Mouse (Mus musculus) C2C12 (cell line): ENCODE data around the gene Fam166a. TPM values are rescaled to one million over a fixed set of nuclear protein-coding genes. Genes with fewer than 3 reads are reported as not detected.
A peak's percentile ranks its signal among the peaks of the same experiment; 100 is the strongest.

Experiments used
- H3K27me3 ChIP-seq: one replicate; pipeline ENCODE4 v1.6.1; 2011; ENCODE audit not compliant: control insufficient read depth, insufficient read depth, insufficient read length
- H3K36me3 ChIP-seq: one replicate; pipeline ENCODE4 v1.6.1; 2011; ENCODE audit not compliant: control insufficient read depth, insufficient read depth
- H3K4me3 ChIP-seq: one replicate; pipeline ENCODE4 v1.5.1; 2011; ENCODE audit warnings: mild to moderate bottlenecking, control low read depth; ENCODE audit not compliant: poor library complexity, insufficient read depth, severe bottlenecking
- H3K79me2 ChIP-seq: one replicate; pipeline ENCODE4 v1.6.1; 2011; ENCODE audit not compliant: control insufficient read depth, insufficient read depth
- H3K79me3 ChIP-seq: one replicate; pipeline ENCODE4 v1.6.1; 2011; ENCODE audit warnings: low read depth, control low read depth
- H3ac ChIP-seq: one replicate; pipeline ENCODE3; 2011; ENCODE audit warnings: low read depth; ENCODE audit not compliant: control insufficient read depth, insufficient read length
- CEBPB ChIP-seq: IDR thresholded peaks from one replicate; pipeline ENCODE4 v1.6.1; 2011; ENCODE audit warnings: low read depth, mild to moderate bottlenecking, control low read depth, moderate library complexity
- CTCF ChIP-seq: IDR thresholded peaks from one replicate; pipeline ENCODE4 v1.5.1; 2011; ENCODE audit not compliant: control insufficient read depth, insufficient read depth, insufficient read length
- FOSL1 ChIP-seq: IDR thresholded peaks from one replicate; pipeline ENCODE4 v1.8.0; 2011; ENCODE audit warnings: mild to moderate bottlenecking, low read length; ENCODE audit not compliant: poor library complexity, insufficient read depth, severe bottlenecking
- MAX ChIP-seq: IDR thresholded peaks from one replicate; pipeline ENCODE4 v1.6.1; 2011; ENCODE audit warnings: mild to moderate bottlenecking, control low read depth
- MYOD1 ChIP-seq: IDR thresholded peaks from one replicate; pipeline ENCODE4 v1.6.1; 2011; ENCODE audit warnings: low read depth; ENCODE audit not compliant: control insufficient read depth, insufficient read length
- MYOG ChIP-seq: IDR thresholded peaks from one replicate; pipeline ENCODE4 v1.6.1; 2011; ENCODE audit not compliant: control insufficient read depth, insufficient read length; ENCODE audit errors: extremely low read depth
- USF1 ChIP-seq: IDR thresholded peaks from one replicate; pipeline ENCODE4 v1.6.1; 2011; ENCODE audit warnings: low read depth, mild to moderate bottlenecking, control low read depth, moderate library complexity
- polyA plus RNA-seq: library from polyadenylated mRNA; unstranded; fragments of >200 nt; fragmentation: generic; extraction: Trizol; gene quantifications from one replicate; pipeline ENCODE4 v1.2.1, GENCODE M21; 2012; ENCODE audit warnings: missing spikeins

Fam166a gene
- polyA plus RNA-seq, 1 experiment, result not detected

DNA sequence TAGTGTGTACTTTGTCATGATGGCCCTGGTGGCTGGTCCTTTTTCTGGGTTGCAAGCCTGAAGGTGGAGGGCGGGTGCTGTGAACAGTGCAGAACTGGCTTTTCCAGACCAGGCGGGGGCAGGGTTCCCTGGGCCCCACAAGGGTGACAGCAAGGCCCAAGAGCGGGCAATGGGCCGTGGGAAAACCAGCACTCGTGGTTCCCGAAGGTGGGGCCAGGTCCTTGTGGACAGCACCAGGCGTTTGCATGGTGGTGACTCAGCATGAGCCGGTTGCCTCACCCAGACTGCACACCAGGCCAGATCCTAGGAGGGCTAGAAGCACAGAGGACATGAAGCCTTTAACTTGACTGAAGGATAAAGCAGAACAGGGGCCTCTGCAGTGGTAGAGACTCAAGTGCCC lies 45.9 kb upstream of the Fam166a start:
- Histone ChIP-seq H3ac (no peak overlapping the region), H3K27me3 (no peaks in the 10 kb centered on the region), H3K79me3 (no peaks in the 10 kb centered on the region), H3K79me2 (no peaks in the 10 kb centered on the region), H3K36me3 (no peaks in the 10 kb centered on the region), H3K4me3 (no peak overlapping the region)
- TF ChIP-seq CTCF, result no peak
- no peak for TF ChIP-seq MYOG
- peak; percentile 75 for TF ChIP-seq MAX
- no peak for TF ChIP-seq MYOD1
- TF ChIP-seq USF1, result no peak
- peak; percentile 22 for TF ChIP-seq FOSL1
- peak; percentile 79 for TF ChIP-seq CEBPB

DNA sequence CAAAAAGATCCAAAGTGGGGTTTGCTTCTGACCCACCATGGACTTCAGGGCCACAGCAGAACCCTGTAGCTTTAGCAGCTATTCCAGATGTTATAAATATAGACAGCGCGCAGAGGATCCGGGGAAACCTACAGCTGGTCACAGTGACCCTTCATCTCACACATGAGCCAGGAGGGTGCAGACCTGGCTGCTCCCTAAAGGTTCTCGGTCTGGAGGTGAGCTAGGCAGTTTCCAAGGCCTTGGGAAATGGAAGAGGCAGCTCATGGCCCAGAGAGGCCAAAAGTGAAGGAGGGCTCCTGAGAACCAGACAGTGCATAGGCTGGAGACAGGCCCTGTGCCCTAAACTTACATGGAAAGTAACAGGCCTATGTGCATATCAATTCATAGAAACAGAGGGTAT lies 44.7 kb upstream of the Fam166a start:
- no peaks in the 10 kb centered on the region for H3K79me2 ChIP-seq
- no peaks in the 10 kb centered on the region for H3K36me3 ChIP-seq
- no peak overlapping the region for H3K4me3 ChIP-seq
- no peak overlapping the region for H3ac ChIP-seq
- H3K79me3 ChIP-seq, result no peaks in the 10 kb centered on the region
- H3K27me3 ChIP-seq, result no peaks in the 10 kb centered on the region
- TF ChIP-seq CEBPB (no peak), CTCF (no peak), MAX (no peak), FOSL1 (no peak), MYOD1 (no peak), MYOG (no peak), USF1 (no peak)

DNA sequence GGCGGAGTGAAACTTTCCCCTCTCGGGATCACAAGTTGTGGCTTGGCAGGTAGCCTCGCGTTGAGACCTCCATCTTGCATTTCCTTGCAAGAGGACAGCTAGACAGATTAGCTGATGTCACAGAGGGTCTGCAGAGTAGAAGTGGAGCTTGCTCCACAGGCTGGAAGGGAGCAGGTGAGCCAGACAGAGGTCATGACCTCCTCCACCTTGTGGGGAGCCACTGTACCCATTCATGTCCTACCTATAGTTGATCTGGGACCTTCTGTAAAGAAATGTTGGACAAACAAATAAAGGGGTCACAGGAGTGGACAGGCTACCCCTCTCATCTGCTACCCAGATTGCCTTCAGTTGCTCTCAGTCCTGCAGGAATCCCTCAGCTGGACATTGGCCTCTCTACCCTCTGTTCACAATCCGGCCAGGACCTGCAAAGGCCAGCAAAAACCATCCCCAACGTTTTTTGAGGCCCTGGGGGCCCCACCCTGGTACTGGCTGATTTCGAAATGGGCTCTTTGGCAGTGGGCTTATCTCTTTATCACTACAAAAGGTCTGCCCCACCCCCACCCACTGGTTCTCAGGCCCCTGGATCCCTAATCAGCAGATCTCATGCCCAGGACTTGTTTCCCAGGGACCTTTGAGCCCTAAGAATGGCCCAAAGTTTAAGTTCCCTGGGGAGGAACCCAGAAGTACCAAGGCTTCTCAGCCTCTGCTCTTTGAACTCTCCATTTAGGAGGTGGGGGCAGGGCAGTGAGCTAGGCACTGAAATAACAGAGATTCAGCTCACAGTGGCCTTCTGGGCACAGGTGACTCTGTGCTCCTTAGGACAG lies 43.5 kb upstream of the Fam166a start:
- no peaks in the 10 kb centered on the region for H3K79me3 ChIP-seq
- TF ChIP-seq MYOD1 (no peak), CTCF (no peak), MAX (no peak), USF1 (no peak), MYOG (no peak), FOSL1 (no peak), CEBPB (no peak)
- H3K79me2 ChIP-seq, result no peaks in the 10 kb centered on the region
- no peak overlapping the region for H3ac ChIP-seq
- H3K36me3 ChIP-seq, result no peaks in the 10 kb centered on the region
- no peaks in the 10 kb centered on the region for H3K27me3 ChIP-seq
- no peak overlapping the region for H3K4me3 ChIP-seq

DNA sequence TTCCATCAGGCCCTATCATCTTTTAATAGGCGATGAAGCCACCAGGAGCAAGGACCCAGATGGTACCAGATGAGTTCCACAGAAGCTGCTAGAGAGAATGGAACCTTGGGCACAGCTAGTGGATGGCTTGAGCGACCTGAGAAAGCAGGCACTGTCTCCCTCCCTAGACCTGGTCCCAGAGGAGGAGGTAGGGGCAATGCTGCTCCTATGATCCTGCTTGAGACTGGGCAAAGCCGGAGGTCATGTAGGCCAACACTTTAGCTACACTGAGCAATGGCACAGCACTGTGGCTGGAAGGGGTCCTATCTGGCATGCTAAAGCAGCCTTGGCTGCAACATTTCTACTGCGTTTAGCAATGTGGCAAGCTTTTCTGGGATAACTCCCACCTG lies 42.9 kb upstream of the Fam166a start:
- no peak overlapping the region for H3ac ChIP-seq
- H3K27me3 ChIP-seq, result no peaks in the 10 kb centered on the region
- no peak for TF ChIP-seq MYOD1
- no peak for TF ChIP-seq MYOG
- no peak for TF ChIP-seq CTCF
- no peak for TF ChIP-seq FOSL1
- TF ChIP-seq CEBPB, result no peak
- TF ChIP-seq MAX, result no peak
- TF ChIP-seq USF1, result no peak
- no peaks in the 10 kb centered on the region for H3K36me3 ChIP-seq
- no peaks in the 10 kb centered on the region for H3K79me3 ChIP-seq
- no peak overlapping the region for H3K4me3 ChIP-seq
- H3K79me2 ChIP-seq, result no peaks in the 10 kb centered on the region

DNA sequence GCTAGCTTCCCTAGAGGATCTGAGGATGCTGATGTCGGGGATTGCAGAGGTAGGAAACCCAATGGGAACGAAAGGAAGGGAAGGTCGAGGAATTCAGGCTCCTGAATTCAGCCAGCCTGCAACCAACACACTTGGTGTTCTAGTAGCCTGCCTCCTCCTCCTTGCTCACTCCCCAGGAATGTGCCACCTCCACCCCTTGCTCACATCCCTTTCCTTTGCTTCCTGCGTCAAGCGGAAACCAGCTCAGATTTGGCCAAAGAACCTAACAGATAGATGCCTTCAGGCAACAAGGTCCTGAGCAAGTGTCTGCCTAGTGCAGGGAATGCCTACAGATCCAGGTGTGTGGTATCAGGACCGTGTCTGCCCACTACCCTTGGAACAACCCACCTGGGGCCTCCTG lies 42.0 kb upstream of the Fam166a start:
- no peaks in the 10 kb centered on the region for H3K79me3 ChIP-seq
- H3K4me3 ChIP-seq, result no peak overlapping the region
- H3K79me2 ChIP-seq, result no peaks in the 10 kb centered on the region
- no peaks in the 10 kb centered on the region for H3K36me3 ChIP-seq
- no peaks in the 10 kb centered on the region for H3K27me3 ChIP-seq
- no peak for TF ChIP-seq MAX
- no peak for TF ChIP-seq USF1
- no peak for TF ChIP-seq MYOG
- no peak for TF ChIP-seq CEBPB
- no peak for TF ChIP-seq MYOD1
- no peak for TF ChIP-seq CTCF
- no peak for TF ChIP-seq FOSL1
- no peak overlapping the region for H3ac ChIP-seq

DNA sequence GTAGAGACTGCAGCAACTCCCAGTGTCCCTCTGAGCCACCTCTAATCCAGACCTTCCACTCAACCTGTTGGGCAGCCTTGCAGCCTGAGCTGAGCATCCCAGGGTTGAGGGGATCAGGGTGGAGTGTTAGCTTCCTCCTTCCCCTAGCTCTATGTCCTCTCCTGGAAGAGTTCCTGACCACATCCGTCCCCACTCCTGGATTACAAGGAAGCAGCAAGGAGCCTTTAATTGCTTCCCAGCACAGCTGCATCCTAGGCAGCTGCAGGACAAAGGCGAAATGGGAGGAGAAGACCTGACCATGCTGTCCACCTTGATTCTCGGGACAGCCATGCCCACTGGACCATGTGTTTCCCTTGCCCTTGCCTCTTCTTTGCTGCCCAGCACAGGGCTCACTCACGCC lies 41.5 kb upstream of the Fam166a start:
- Histone ChIP-seq H3ac (no peak overlapping the region), H3K27me3 (no peaks in the 10 kb centered on the region), H3K79me3 (no peaks in the 10 kb centered on the region), H3K36me3 (no peaks in the 10 kb centered on the region), H3K4me3 (no peak overlapping the region), H3K79me2 (no peaks in the 10 kb centered on the region)
- TF ChIP-seq USF1 (no peak), MAX (no peak), MYOG (no peak), FOSL1 (no peak), MYOD1 (no peak), CEBPB (no peak), CTCF (no peak)
